Mouse (Mus musculus): ENCODE measurements around the gene Gm10799.

GRCm38 (mm10) chr2:104032056-104032455 lies 36.3 kb downstream of the Gm10799 start:
- TF ChIP-seq GATA1 (IDR thresholded peaks at IDR 0.05; ENCODE audit: borderline replicate concordance, low read length) (no peak), FLI1 (IDR thresholded peaks at IDR 0.05; ENCODE audit: low read length) (no peak)
